Mouse (Mus musculus): ENCODE data around the gene Ipo7.

Ipo7 gene

GRCm38 (mm10) chr7:110101266-110101665, 83.2 kb downstream of the Ipo7 start:
- DNase-seq (ENCODE audit: low read depth, low spot score) = no peak

GRCm38 (mm10) chr7:110105041-110105440, 87.0 kb downstream of the Ipo7 start:
- no peak for DNase-seq (ENCODE audit: low read depth, low spot score)
